Mouse (Mus musculus) lung, postnatal 0 days (tissue): ENCODE results near the gene Smok2b.
"Not testable (repeated sequence)": the region's sequence is repeated elsewhere in the genome, so short reads cannot be mapped to it uniquely, and the experiment has no call there.

Experiments used
- CTCF ChIP-seq: IDR thresholded peaks from 2 replicates; pipeline ENCODE4 v1.5.1; 2016; ENCODE audit warnings: antibody characterized with exemption, mild to moderate bottlenecking
- EP300 ChIP-seq: IDR thresholded peaks from 2 replicates; pipeline ENCODE4 v1.6.1; 2016; ENCODE audit warnings: antibody characterized with exemption, mild to moderate bottlenecking, control low read depth

- TF ChIP-seq CTCF, EP300: not testable (repeated sequence)
These were observed 28.5 kb upstream of the Smok2b start for GRCm38 (mm10) chr17:13201551-13201950.
